8 mouse cellular contexts compared by ENCODE assay signal in the genomic region with DNA sequence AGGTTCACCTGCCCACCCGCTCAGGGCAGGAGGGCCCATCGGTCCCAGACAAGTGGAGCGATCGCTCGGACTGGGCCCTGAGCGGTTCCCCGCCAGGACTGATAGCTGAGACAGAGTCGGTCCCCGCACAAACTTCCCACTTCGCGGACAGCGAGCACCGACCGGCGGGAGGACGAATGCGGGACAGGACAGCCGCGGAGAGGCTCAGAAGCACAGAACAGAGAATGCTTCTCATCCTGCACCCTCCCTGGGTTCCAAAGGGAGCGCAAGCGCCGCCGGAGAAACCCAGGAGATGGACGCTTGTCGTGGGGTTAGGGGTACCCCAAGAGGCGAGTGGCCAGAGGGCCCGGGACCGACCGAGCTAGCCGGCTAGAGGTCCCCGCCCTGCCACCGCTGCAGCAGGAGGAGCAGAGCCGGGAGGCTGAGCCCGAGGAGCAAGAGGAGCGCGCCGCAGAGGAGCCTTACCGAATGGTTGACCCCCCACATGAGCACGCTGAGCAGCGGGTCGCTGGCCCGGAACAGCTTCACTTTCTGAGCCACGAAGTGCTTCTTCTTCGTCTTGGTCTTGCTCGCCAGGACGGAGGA. TPM values are rescaled to one million over a fixed set of nuclear protein-coding genes. Genes with fewer than 3 reads are reported as not detected.
DNase-seq lines count a peak whose midpoint lies in the region; ATAC-seq and TF ChIP-seq lines count a peak whose summit lies in the region.

No protein-coding gene starts in this region.

- no peaks in the 10 kb centered on the region for H3K36me3 ChIP-seq in thymus, adult 2 months (ENCODE audit: control insufficient read depth, insufficient read depth, low read length)
- no peaks in the 10 kb centered on the region for H3K36me3 ChIP-seq in intestine, postnatal 0 days (ENCODE audit: control insufficient read depth, insufficient read depth)
- no peaks in the 10 kb centered on the region for H3K36me3 ChIP-seq in liver, embryonic 11.5 days (ENCODE audit: control insufficient read depth, insufficient read depth, low read length)
- H3K36me3 ChIP-seq in testis, adult 2 months (ENCODE audit: control insufficient read depth, insufficient read depth, low read length): no peaks in the 10 kb centered on the region

- under 1% methylated on average over 46 of the region's 46 CpGs for whole genome bisulfite sequencing in thymus, adult 2 months
- under 1% methylated on average over 38 of the region's 46 CpGs for WGBS in intestine, postnatal 0 days
- WGBS in liver, embryonic 11.5 days: under 1% methylated on average over 46 of the region's 46 CpGs

- peak overlapping the region; percentile 85 for H3K4me3 ChIP-seq in thymus, adult 2 months (ENCODE audit: control insufficient read depth, insufficient read depth, low read length)
- H3K4me3 ChIP-seq in intestine, postnatal 0 days (ENCODE audit: low read depth, low read length): peak overlapping the region; percentile 63
- peak overlapping the region; percentile 86 for H3K4me3 ChIP-seq in liver, embryonic 11.5 days (ENCODE audit: low read depth, low read length)
- peak overlapping the region; percentile 93 for H3K4me3 ChIP-seq in testis, adult 2 months (ENCODE audit: control insufficient read depth, low read depth, low read length)

- peak overlapping the region; percentile 86 for H3K4me2 ChIP-seq in intestine, postnatal 0 days (replicated peaks; ENCODE audit: low read depth)
- peak overlapping the region; percentile 94 for H3K4me2 ChIP-seq in liver, embryonic 11.5 days

- peak; percentile 24 for ATAC-seq in common myeloid progenitor, adult 5-6 weeks (replicated peaks; ENCODE audit: low read depth, poor library complexity, severe bottlenecking)
- peak; percentile 53 for ATAC-seq in intestine, postnatal 0 days
- ATAC-seq in liver, embryonic 11.5 days (replicated peaks; ENCODE audit: low FRiP score): peak; percentile 66

- DNase-seq in thymus, adult 2 months: peak; percentile 53
- DNase-seq in thymus, postnatal 14 days: no peak
- DNase-seq in gastrocnemius, postnatal 14 days: peak; percentile 53
- DNase-seq in liver, embryonic 11.5 days (ENCODE audit: low spot score): no peak
- DNase-seq in naive thymus-derived CD4-positive, alpha-beta T cell, adult 2 months (ENCODE audit: low read depth): peak; percentile 67

- TF ChIP-seq CTCF in thymus, adult 2 months (IDR thresholded peaks at IDR 0.05; ENCODE audit: borderline replicate concordance, control insufficient read depth, extremely low read depth, insufficient read depth, low read length, poor library complexity): no peak
- TF ChIP-seq CTCF in intestine, postnatal 0 days (IDR thresholded peaks at IDR 0.05; ENCODE audit: low read depth): 0 out of 2 replicates have a peak, but pooled peaks have one; percentile 9
- TF ChIP-seq CTCF in testis, adult 2 months (IDR thresholded peaks at IDR 0.05; ENCODE audit: control insufficient read depth, insufficient read depth, insufficient replicate concordance, low read depth, low read length): no peak

- peak overlapping the region; percentile 59 for H3K9ac ChIP-seq in intestine, postnatal 0 days (ENCODE audit: low read depth, low read length)
- peak overlapping the region; percentile 72 for H3K9ac ChIP-seq in liver, embryonic 11.5 days (ENCODE audit: low read depth, low read length)

- H3K4me1 ChIP-seq in thymus, adult 2 months (replicated peaks; ENCODE audit: control insufficient read depth, insufficient read depth, low read length): peaks cover 16% of the 10 kb centered on the region
- no peaks in the 10 kb centered on the region for H3K4me1 ChIP-seq in intestine, postnatal 0 days (replicated peaks; ENCODE audit: control insufficient read depth, insufficient read depth, low read length)
- peaks cover 31% of the 10 kb centered on the region for H3K4me1 ChIP-seq in liver, embryonic 11.5 days (replicated peaks; ENCODE audit: control insufficient read depth, insufficient read depth, low read length)
- peaks cover 16% of the 10 kb centered on the region for H3K4me1 ChIP-seq in testis, adult 2 months (ENCODE audit: control insufficient read depth, insufficient read depth, low read length)

- H3K27ac ChIP-seq in thymus, adult 2 months (ENCODE audit: control insufficient read depth, insufficient read depth, low read length): peak overlapping the region; percentile 80
- peak overlapping the region; percentile 76 for H3K27ac ChIP-seq in intestine, postnatal 0 days (ENCODE audit: low read depth, low read length)
- H3K27ac ChIP-seq in liver, embryonic 11.5 days (ENCODE audit: low read depth, low read length): peak overlapping the region; percentile 96
- peak overlapping the region; percentile 40; the same call in 1 of the 2 replicates for H3K27ac ChIP-seq in testis, adult 2 months (ENCODE audit: control insufficient read depth, insufficient read depth, low read depth, low read length)

- no peak for TF ChIP-seq POLR2A in thymus, adult 2 months (IDR thresholded peaks at IDR 0.05; ENCODE audit: control insufficient read depth, extremely low read depth, insufficient read depth, low read length, poor library complexity)
- TF ChIP-seq POLR2A in testis, adult 2 months (IDR thresholded peaks at IDR 0.05; ENCODE audit: control insufficient read depth, low read depth, low read length): no peak

- no peaks in the 10 kb centered on the region for H3K27me3 ChIP-seq in thymus, adult 2 months (ENCODE audit: control insufficient read depth, insufficient read depth, low read length)
- H3K27me3 ChIP-seq in intestine, postnatal 0 days (replicated peaks; ENCODE audit: control insufficient read depth, insufficient read depth, low read length): no peaks in the 10 kb centered on the region; the same call in 1 of the 2 replicates
- H3K27me3 ChIP-seq in liver, embryonic 11.5 days (replicated peaks; ENCODE audit: control insufficient read depth, insufficient read depth, low read length): no peaks in the 10 kb centered on the region
- H3K27me3 ChIP-seq in testis, adult 2 months (ENCODE audit: control insufficient read depth, insufficient read depth, low read length): no peaks in the 10 kb centered on the region

- intact Hi-C loops in gastrocnemius, postnatal 14 days (cut with DNase I; ENCODE audit: low total_unique reads): loop anchor here (5.0 kb wide), 1 partner anchor 125 kb away; no protein-coding TSS in a partner anchor

- no peaks in the 10 kb centered on the region for H3K9me3 ChIP-seq in intestine, postnatal 0 days (ENCODE audit: control insufficient read depth)
- no peaks in the 10 kb centered on the region for H3K9me3 ChIP-seq in liver, embryonic 11.5 days (ENCODE audit: control insufficient read depth, low read length)

RNA-seq across cellular contexts. Expression of a gene that starts 0.4 kb away (rescaled TPM):
- polyA plus RNA-seq in thymus, adult 2 months (2012; rRNA removed): 55.0 and 61.2 TPM in 2 replicates
- 30.1 and 51.8 TPM in 2 replicates for total RNA-seq in common myeloid progenitor, adult 5-6 weeks (2017)
- 1 to 10 TPM; 6.9 to 8.0 TPM for total RNA-seq in gastrocnemius, postnatal 14 days (2021)
- 12.0 and 12.8 TPM in 2 replicates for polyA plus RNA-seq in intestine, postnatal 0 days (2015; fragmentation: Nextera tagmentation; extraction: Ambion mirVana)
- polyA plus RNA-seq in liver, embryonic 11.5 days (2014; fragmentation: Nextera tagmentation; extraction: Ambion mirVana): 20.1 and 20.5 TPM in 2 replicates
- polyA plus RNA-seq in testis, adult 2 months (2012; rRNA removed): 1.0 and 1.3 TPM in 2 replicates

RNA-seq across cellular contexts. Expression of a gene that starts 0.7 kb away (rescaled TPM):
- 2.0 and 2.8 TPM in 2 replicates for polyA plus RNA-seq in thymus, adult 2 months (2012; rRNA removed)
- total RNA-seq in common myeloid progenitor, adult 5-6 weeks (2017): not detected in 2 replicates
- under 1 TPM; 0.14 to 0.31 TPM for total RNA-seq in gastrocnemius, postnatal 14 days (2021)
- polyA plus RNA-seq in intestine, postnatal 0 days (2015; fragmentation: Nextera tagmentation; extraction: Ambion mirVana): 0.27 and 0.47 TPM in 2 replicates
- polyA plus RNA-seq in liver, embryonic 11.5 days (2014; fragmentation: Nextera tagmentation; extraction: Ambion mirVana): 0.21 and 0.48 TPM in 2 replicates
- polyA plus RNA-seq in testis, adult 2 months (2012; rRNA removed): 3.2 and 4.2 TPM in 2 replicates

Comparison
In these comparisons a context has a peak if more than half of its experiments do, and no peak if none do; other contexts are left out.
1. DNase-seq: peak in thymus, adult 2 months (single experiment), gastrocnemius, postnatal 14 days (single experiment) and naive thymus-derived CD4-positive, alpha-beta T cell, adult 2 months (single experiment); none in thymus, postnatal 14 days (single experiment) and liver, embryonic 11.5 days (single experiment).
2. H3K27ac ChIP-seq: peak in every context shown above with its lines; median percentile 96 in liver, embryonic 11.5 days; 80 in thymus, adult 2 months; 76 in intestine, postnatal 0 days; 40 in testis, adult 2 months.
3. Peak in every context shown above with its lines, with median percentiles within 50 percentile points of each other: H3K4me3 ChIP-seq and ATAC-seq.